Mouse (Mus musculus): ENCODE measurements at regions not wholly inside any gene's neighbourhood (a gene's known extent, or its start where the extent isn't known, plus 50 kb on each side); places are given as distances from the start of the nearest gene placed in this dataset.

DNA sequence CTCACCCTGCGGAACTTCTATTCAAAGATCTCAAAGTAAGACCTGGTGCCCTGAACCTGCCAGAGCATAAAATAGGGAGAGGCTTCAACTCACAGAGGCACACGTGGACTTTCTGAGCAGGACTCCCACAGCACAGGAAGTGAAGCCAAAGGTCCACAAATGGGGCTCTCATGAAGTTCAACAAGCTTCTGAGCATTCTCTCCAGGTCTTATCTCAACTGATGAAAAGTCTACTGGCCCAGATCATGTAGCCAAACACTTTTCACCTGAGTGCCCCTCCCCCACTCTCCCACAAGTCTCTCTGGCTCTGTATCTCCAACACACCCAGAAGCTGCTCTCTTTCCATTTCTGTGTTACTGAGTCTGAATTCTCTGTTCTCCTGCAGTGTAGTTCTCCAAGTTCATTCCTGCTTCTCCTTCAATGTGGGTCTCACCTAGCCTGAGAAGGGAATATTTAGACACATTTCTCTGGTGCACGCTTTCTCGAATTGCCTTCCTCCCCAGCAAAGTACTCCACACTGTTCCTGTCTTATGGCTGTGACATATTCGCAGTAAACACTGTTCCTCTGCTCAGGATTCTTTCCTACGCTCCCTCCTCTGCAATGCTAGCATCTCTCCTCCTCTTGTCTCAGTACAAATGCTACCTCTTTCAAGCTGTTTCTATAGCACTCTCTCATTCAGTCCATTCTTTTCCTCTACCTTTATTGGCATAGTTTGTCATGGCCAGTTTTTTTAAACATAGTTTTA, 303.4 kb upstream of the Adamts9 start:
- no peak for DNase-seq

GRCm38 (mm10) chr6:93235550-93235949, 292.3 kb upstream of the Adamts9 start:
- DNase-seq = no peak

GRCm38 (mm10) chr6:93232636-93233035, 289.3 kb upstream of the Adamts9 start:
- DNase-seq = no peak

GRCm38 (mm10) chr6:93230450-93230849, 287.2 kb upstream of the Adamts9 start:
- no peak for DNase-seq

DNA sequence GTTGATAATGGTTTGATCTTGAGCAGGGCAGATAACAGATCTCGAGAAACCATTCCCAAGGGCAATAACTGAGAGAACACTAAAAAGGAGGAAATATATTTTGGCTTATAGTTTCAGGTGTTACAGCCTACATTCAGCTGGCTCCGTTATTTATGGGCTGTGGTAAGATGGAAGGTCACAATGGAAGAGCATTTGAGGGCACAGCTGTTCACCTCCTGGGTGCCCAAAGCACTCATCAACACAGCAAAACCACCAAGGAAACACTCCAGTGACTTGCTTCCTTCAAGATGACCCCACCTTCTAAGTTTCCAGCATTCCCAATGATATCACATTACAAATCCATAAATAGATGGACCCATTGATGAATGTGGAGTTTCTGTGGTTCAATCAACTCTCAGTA, 286.0 kb upstream of the Adamts9 start:
- no peak for DNase-seq

DNA sequence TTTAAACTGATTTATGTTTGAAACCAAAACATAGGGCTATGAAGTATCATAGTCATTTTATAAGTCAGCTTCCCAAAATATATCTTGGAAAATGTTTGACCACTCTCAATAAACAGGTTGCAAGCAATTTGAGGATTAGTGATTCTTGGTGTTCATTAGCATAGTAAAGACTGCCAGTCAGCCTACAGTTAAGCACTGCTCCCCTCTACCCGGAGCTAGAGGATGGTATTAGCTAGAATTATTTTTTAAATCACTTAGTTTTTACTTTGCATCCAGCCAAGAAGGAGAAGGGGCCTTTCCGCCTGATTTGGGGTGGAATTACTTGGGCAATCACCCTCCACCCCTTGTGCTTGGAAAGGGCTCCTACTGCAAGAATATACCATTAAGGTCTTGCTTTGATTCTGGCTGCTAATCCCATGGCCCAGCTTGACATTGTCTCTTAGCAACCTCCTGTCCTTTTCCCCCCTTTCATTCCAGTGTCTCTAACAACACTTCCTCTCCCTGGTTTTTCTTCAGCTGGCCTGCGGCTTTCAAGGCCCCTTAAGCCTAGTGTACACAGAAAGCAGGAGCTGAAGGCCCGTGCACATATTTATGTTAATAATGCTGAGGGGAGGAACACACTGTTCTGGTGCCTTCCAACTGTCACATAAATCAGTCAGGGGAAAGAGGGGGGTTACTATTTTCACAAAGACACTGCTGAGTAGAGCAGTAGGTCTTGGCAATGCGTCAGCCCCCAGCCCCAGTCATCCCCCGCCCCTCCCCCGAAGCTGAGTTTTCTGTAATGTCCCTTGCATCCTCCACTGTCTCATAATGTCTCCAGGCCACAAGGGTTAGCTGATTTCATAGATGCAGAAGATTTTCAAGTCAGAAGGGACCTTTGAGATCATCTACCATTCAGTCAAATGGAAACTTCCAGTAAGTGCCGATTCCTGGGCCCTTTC, 280.6 kb upstream of the Adamts9 start:
- no peak for DNase-seq

- no peak for DNase-seq
These were observed 274.8 kb upstream of the Adamts9 start for GRCm38 (mm10) chr6:93218015-93218593.

DNA sequence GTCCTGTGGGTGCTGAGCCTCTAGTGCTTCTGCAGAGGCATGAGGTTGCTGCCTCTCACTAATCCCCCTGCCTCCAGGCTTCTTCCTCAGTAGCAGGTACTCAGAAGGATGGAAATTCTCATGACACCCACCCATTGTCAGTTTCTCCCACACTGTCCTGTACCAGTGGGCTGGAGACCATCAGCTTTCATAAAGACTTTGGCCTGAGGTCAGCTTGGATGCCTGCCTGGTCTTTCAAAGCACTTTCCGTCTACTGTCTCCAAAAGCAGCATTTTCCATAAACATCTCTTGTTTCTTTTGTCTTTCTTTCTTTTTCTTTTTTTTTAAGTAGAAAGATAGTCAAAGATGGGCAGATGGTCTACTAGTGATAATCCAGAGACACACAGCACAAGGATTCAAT, 257.6 kb upstream of the Adamts9 start:
- no peak for DNase-seq

DNA sequence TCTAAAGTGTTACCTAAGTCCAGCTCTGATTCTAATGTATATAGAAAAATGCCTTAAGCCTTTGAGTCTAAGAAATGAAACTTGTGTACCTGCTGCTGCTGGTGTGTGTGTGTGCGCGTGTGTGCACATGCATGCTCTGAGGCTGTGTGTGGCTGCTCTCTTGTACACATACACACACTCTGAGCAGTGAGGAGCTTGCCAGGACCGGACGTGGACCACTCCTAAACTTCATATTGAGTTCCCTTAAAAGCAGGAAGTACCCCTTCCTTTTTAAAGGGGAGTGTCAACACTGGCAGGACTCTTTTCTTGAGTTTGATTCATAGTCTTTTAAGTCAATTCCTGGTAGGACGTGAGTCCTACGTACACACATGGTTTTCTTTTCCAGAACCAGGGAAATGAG, 251.4 kb upstream of the Adamts9 start:
- DNase-seq = no peak

- no peak for DNase-seq
These were observed 249.7 kb upstream of the Adamts9 start for GRCm38 (mm10) chr6:93192980-93193379.

GRCm38 (mm10) chr6:93190986-93191385, 247.7 kb upstream of the Adamts9 start:
- DNase-seq = no peak

- no peak for DNase-seq
These were observed 225.2 kb upstream of the Adamts9 start for GRCm38 (mm10) chr6:93168526-93168925.

GRCm38 (mm10) chr6:93167281-93167680, 224.0 kb upstream of the Adamts9 start:
- no peak for DNase-seq

- DNase-seq = no peak
These were observed 222.7 kb upstream of the Adamts9 start for GRCm38 (mm10) chr6:93165942-93166341.

DNA sequence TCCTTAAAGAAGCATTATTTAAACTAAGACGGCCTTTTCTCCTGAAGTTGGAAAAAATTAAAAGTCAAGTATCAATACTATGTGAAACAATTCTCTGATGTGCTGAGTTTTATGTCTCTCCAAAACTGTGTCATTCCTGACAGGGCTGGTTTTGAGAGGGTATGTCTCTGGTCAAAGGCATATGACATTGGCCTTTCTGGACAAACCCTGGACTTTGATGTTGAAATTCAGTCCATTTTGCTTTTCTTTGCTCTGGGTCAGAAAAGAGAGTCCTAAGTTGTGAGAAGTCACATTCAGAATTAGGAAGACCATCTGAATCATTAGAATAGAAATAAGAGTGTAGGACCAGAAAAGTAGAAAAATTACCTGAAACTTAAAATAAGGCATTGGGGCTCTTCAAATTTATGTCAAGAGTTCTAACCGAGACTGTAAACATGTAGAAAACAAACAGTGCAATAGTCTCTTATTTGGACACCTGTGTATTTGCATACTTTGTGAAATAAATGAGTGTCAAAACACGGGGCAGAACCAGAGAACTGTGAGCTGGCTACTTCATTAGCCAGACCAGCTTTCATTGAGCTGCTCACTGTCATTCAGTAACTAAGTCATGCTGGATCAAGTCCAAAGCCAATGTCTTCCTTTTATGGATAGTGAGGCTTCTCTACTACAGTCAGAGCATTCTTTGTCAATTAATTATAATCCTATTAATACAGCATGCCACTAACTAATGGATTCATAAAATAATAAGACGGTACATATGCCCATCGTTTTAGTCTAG, 209.3 kb upstream of the Adamts9 start:
- no peak for DNase-seq

DNA sequence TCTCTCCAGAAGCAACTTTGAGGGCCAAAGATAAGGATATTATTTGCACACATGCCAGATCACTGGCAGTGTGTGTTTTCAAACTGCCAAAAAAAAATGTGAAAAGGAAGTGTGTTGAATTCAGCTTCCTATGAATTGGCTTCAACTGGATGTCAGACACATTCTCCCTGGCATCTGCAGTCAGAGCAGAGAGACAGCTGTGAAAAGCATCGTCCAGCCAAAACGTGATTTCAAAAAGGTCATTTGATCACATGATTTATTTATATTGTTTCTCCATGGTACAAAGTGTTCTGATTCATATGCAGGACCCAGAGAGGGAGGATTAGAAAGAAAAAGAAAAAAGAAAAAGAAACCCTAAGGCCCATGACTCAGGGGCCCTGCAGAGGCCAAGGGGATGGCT, 207.2 kb upstream of the Adamts9 start:
- DNase-seq = no peak

GRCm38 (mm10) chr6:93149956-93150355, 206.7 kb upstream of the Adamts9 start:
- DNase-seq = no peak

DNA sequence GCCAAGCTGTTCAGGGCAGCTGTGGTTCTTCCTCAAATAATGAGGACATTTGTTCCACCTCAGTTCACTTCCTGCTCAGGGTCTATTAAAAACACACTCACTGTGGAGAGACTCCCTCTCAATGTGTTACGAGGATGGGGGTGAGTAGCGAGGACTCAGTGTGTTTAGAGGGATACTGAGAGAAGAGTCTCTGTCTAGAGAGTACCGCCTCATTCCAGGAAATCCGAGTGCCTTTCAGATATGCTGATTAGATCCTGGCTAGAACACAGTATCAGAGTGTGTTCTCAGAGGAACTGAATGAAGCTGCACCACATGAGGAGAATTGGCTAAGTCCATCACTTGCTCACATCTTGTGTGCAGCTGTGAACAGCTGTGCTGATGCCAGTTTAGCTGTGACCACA, 197.0 kb upstream of the Adamts9 start:
- DNase-seq = no peak

DNA sequence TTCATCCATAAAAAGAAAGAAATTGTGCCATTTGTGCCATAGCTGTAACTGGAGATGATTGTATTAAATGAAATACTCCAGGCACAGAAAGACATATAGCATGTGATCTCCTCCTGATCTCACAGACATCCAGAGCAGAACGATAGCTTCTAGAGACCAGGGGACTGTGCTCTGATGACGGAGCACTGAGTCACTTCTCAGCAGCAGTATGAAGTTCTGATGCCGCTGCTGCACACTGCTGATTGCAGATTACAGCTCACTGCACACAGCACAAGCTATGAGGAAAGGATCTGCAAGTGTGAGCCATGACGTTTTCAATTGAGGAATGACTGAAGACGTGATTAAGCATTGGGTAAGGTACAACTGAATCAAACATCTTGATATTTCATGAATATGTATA, 190.6 kb upstream of the Adamts9 start:
- DNase-seq = no peak

- DNase-seq = no peak
These were observed 187.8 kb upstream of the Adamts9 start for GRCm38 (mm10) chr6:93130946-93131685.

DNA sequence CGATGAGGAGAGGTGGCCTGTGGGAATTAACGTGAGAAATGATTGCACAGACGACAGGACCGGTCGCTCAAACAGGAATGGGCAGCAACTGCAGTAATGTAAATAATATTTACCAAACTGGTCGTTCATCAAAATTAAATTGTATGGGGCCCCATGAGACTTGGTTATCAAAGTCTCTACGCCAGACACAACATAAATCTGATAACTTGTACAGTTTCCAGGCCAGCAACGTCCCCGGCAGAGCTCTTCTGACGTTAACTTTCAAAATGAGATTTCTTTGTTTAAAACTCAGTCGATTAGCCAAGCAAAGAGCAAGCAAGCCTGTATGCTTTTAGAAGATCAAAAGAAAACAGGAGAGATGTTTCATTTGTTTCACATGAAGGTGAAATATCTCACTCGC, 176.2 kb upstream of the Adamts9 start:
- no peak for DNase-seq

GRCm38 (mm10) chr6:93113361-93113760, 170.1 kb upstream of the Adamts9 start:
- no peak for DNase-seq

Measured in spleen, adult 18-20 months (tissue).